Mouse (Mus musculus) embryonic facial prominence, embryonic 10.5 days (tissue): ENCODE data around the gene Spsb1. TPM values are rescaled to one million over a fixed set of nuclear protein-coding genes. Genes with fewer than 3 reads are reported as not detected.

Source experiments
- DNase-seq: peaks from one replicate; pipeline ENCODE4 v3.0.0-alpha.2; 2017; ENCODE audit warnings: low spot score
- H3K27ac ChIP-seq: fragments of 300-500 bp; sonication (generic); replicated peaks from 2 replicates; pipeline ENCODE4 v1.5.1; 2016; ENCODE audit warnings: mild to moderate bottlenecking
- H3K27me3 ChIP-seq: fragments of 300-500 bp; sonication (generic); replicated peaks from 2 replicates; pipeline ENCODE4 v1.6.1; 2016; ENCODE audit warnings: low read depth, mild to moderate bottlenecking; ENCODE audit not compliant: poor library complexity, severe bottlenecking
- H3K36me3 ChIP-seq: fragments of 300-500 bp; sonication (generic); replicated peaks from 2 replicates; pipeline ENCODE4 v1.6.1; 2016; ENCODE audit warnings: mild to moderate bottlenecking, moderate library complexity
- H3K4me1 ChIP-seq: fragments of 300-500 bp; sonication (generic); 2 replicates; pipeline ENCODE4 v1.6.1; 2016
- H3K4me3 ChIP-seq: fragments of 300-500 bp; sonication (generic); 2 replicates; pipeline ENCODE4 v1.5.1; 2016; ENCODE audit warnings: mild to moderate bottlenecking, moderate library complexity
- H3K9me3 ChIP-seq: fragments of 300-500 bp; sonication (generic); 2 replicates; pipeline ENCODE4 v1.6.1; 2016; ENCODE audit warnings: mild to moderate bottlenecking
- WGBS: fragments of 180-500 bp; shearing (Covaris S2); methylation state at CpG from one replicate; pipeline ENCODE4 v1.1.7; 2016; 5-methylcytosine and 5-hydroxymethylcytosine counted together
- polyA plus RNA-seq: library from polyadenylated mRNA; unstranded; fragments of >200 nt; fragmentation: Nextera tagmentation; extraction: Ambion mirVana; gene quantifications from 2 replicates; pipeline ENCODE4 v1.2.1, GENCODE M21; 2016

The Spsb1 gene
- polyA plus RNA-seq, 1 experiment from 2014 or later: 21.4 TPM

- peaks cover 5% of the 10 kb centered on the region; the same call in 1 of the 2 replicates for H3K9me3 ChIP-seq
- no peak overlapping the region for H3K4me3 ChIP-seq
- H3K4me1 ChIP-seq: peaks cover 37% of the 10 kb centered on the region
- no peaks in the 10 kb centered on the region for H3K36me3 ChIP-seq
- no peak for DNase-seq
- H3K27me3 ChIP-seq: peaks cover 26% of the 10 kb centered on the region
- WGBS: 57% methylated on average over 10 of the region's 10 CpGs
- no peak overlapping the region for H3K27ac ChIP-seq
Measured at GRCm38 (mm10) chr4:149959816-149960215, 5.0 kb upstream of the Spsb1 start.

- H3K27ac ChIP-seq: peak overlapping the region; percentile 71
- no peak overlapping the region for H3K4me3 ChIP-seq
- H3K4me1 ChIP-seq: peaks cover 37% of the 10 kb centered on the region
- H3K36me3 ChIP-seq: no peaks in the 10 kb centered on the region
- peaks cover 37% of the 10 kb centered on the region for H3K27me3 ChIP-seq
- H3K9me3 ChIP-seq: peaks cover 5% of the 10 kb centered on the region; the same call in 1 of the 2 replicates
- peak; percentile 84 for DNase-seq
- 8% methylated on average over 5 of the region's 5 CpGs for WGBS
Measured at GRCm38 (mm10) chr4:149958566-149958965, 3.7 kb upstream of the Spsb1 start.

GRCm38 (mm10) chr4:149956048-149956447 lies 1.2 kb upstream of the Spsb1 start:
- 51% methylated on average over 13 of the region's 13 CpGs for WGBS
- H3K27me3 ChIP-seq: peaks cover 60% of the 10 kb centered on the region
- DNase-seq: no peak
- no peak overlapping the region for H3K27ac ChIP-seq
- no peaks in the 10 kb centered on the region for H3K9me3 ChIP-seq
- H3K4me3 ChIP-seq: no peak overlapping the region
- peaks cover 3% of the 10 kb centered on the region; the same call in 1 of the 2 replicates for H3K36me3 ChIP-seq
- H3K4me1 ChIP-seq: peaks cover 60% of the 10 kb centered on the region

GRCm38 (mm10) chr4:149955631-149956030 lies 788 bp upstream of the Spsb1 start:
- WGBS: 14% methylated on average over 15 of the region's 15 CpGs
- Histone ChIP-seq H3K4me3 (peak overlapping the region; percentile 90), H3K36me3 (peaks cover 5% of the 10 kb centered on the region; the same call in 1 of the 2 replicates), H3K27ac (peak overlapping the region; percentile 89), H3K27me3 (peaks cover 60% of the 10 kb centered on the region), H3K4me1 (peaks cover 62% of the 10 kb centered on the region), H3K9me3 (no peaks in the 10 kb centered on the region)
- DNase-seq: no peak

- 7% methylated on average over 32 of the region's 32 CpGs for WGBS
- Histone ChIP-seq H3K27me3 (peaks cover 60% of the 10 kb centered on the region), H3K4me3 (peak overlapping the region; percentile 90), H3K36me3 (peaks cover 5% of the 10 kb centered on the region; the same call in 1 of the 2 replicates), H3K27ac (peak overlapping the region; percentile 89), H3K9me3 (no peaks in the 10 kb centered on the region), H3K4me1 (peaks cover 72% of the 10 kb centered on the region)
- DNase-seq: peak; percentile 70
Measured at GRCm38 (mm10) chr4:149953621-149954481, 992 bp downstream of the Spsb1 start.

- no peak overlapping the region for H3K4me3 ChIP-seq
- 91% methylated on average over 9 of the region's 9 CpGs for WGBS
- H3K36me3 ChIP-seq: peaks cover 5% of the 10 kb centered on the region; the same call in 1 of the 2 replicates
- H3K4me1 ChIP-seq: peaks cover 85% of the 10 kb centered on the region
- H3K9me3 ChIP-seq: no peaks in the 10 kb centered on the region
- no peak overlapping the region for H3K27ac ChIP-seq
- no peak for DNase-seq
- H3K27me3 ChIP-seq: peaks cover 60% of the 10 kb centered on the region
Measured at GRCm38 (mm10) chr4:149952201-149952600, 2.6 kb downstream of the Spsb1 start.

- H3K4me3 ChIP-seq: no peak overlapping the region
- no peak for DNase-seq
- 90% methylated on average over 13 of the region's 13 CpGs for WGBS
- H3K27ac ChIP-seq: no peak overlapping the region
- peaks cover 54% of the 10 kb centered on the region for H3K27me3 ChIP-seq
- peaks cover 93% of the 10 kb centered on the region for H3K4me1 ChIP-seq
- H3K36me3 ChIP-seq: peaks cover 5% of the 10 kb centered on the region; the same call in 1 of the 2 replicates
- H3K9me3 ChIP-seq: no peaks in the 10 kb centered on the region
Measured at GRCm38 (mm10) chr4:149951201-149951600, 3.6 kb downstream of the Spsb1 start.

- Histone ChIP-seq H3K9me3 (no peaks in the 10 kb centered on the region), H3K4me1 (peaks cover 93% of the 10 kb centered on the region), H3K27ac (peak overlapping the region; percentile 5; the same call in 1 of the 2 replicates), H3K27me3 (peaks cover 42% of the 10 kb centered on the region), H3K4me3 (no peak overlapping the region), H3K36me3 (peaks cover 5% of the 10 kb centered on the region; the same call in 1 of the 2 replicates)
- no peak for DNase-seq
- WGBS: 68% methylated on average over 13 of the region's 13 CpGs
Measured at GRCm38 (mm10) chr4:149949691-149950090, 5.2 kb downstream of the Spsb1 start.

GRCm38 (mm10) chr4:149948119-149948518 lies 6.7 kb downstream of the Spsb1 start:
- WGBS: 87% methylated on average over 5 of the region's 5 CpGs
- H3K36me3 ChIP-seq: peaks cover 5% of the 10 kb centered on the region; the same call in 1 of the 2 replicates
- no peak overlapping the region for H3K27ac ChIP-seq
- DNase-seq: no peak
- H3K4me1 ChIP-seq: peaks cover 93% of the 10 kb centered on the region
- H3K27me3 ChIP-seq: peaks cover 27% of the 10 kb centered on the region
- no peak overlapping the region for H3K4me3 ChIP-seq
- H3K9me3 ChIP-seq: no peaks in the 10 kb centered on the region

GRCm38 (mm10) chr4:149947396-149947795 lies 7.4 kb downstream of the Spsb1 start:
- Histone ChIP-seq H3K4me3 (no peak overlapping the region), H3K9me3 (no peaks in the 10 kb centered on the region), H3K36me3 (peaks cover 5% of the 10 kb centered on the region; the same call in 1 of the 2 replicates), H3K27ac (peak overlapping the region; percentile 78; the same call in 1 of the 2 replicates), H3K4me1 (peaks cover 93% of the 10 kb centered on the region), H3K27me3 (peaks cover 20% of the 10 kb centered on the region)
- DNase-seq: no peak
- WGBS: 84% methylated on average over 5 of the region's 5 CpGs

- Histone ChIP-seq H3K27me3 (peaks cover 8% of the 10 kb centered on the region; the same call in 1 of the 2 replicates), H3K4me3 (peak overlapping the region; percentile 18; the same call in 1 of the 2 replicates), H3K9me3 (no peaks in the 10 kb centered on the region), H3K27ac (peak overlapping the region; percentile 78), H3K36me3 (no peaks in the 10 kb centered on the region), H3K4me1 (peaks cover 99% of the 10 kb centered on the region)
- DNase-seq: peak; percentile 59
- WGBS: 35% methylated on average over 9 of the region's 9 CpGs
Measured at GRCm38 (mm10) chr4:149945194-149945593, 9.6 kb downstream of the Spsb1 start.

- Histone ChIP-seq H3K36me3 (no peaks in the 10 kb centered on the region), H3K27me3 (peaks cover 8% of the 10 kb centered on the region; the same call in 1 of the 2 replicates), H3K27ac (peak overlapping the region; percentile 78), H3K4me1 (peaks cover 99% of the 10 kb centered on the region), H3K9me3 (no peaks in the 10 kb centered on the region), H3K4me3 (peak overlapping the region; percentile 22; the same call in 1 of the 2 replicates)
- DNase-seq: peak; percentile 59
- 23% methylated on average over 12 of the region's 12 CpGs for WGBS
Measured at GRCm38 (mm10) chr4:149944214-149944613, 10.6 kb downstream of the Spsb1 start.
